Mouse (Mus musculus) liver, adult 10 weeks (tissue): Measurements from ENCODE around the gene Fgfr1op. TPM values are rescaled to one million over a fixed set of nuclear protein-coding genes. Genes with fewer than 3 reads are reported as not detected.

Experiments
- polyA plus RNA-seq: library from polyadenylated mRNA; stranded (reverse); fragments of 350-450 nt; fragmentation: Illumina TruSeq; extraction: RNeasy Lipid Tissue Mini Kit (QIAGEN cat#74804); gene quantifications from one replicate; pipeline ENCODE4 v1.2.3, GENCODE M21; 2014; ENCODE audit warnings: low read depth, low replicate concordance

The Fgfr1op gene
- polyA plus RNA-seq = 19.2 TPM

DNA sequence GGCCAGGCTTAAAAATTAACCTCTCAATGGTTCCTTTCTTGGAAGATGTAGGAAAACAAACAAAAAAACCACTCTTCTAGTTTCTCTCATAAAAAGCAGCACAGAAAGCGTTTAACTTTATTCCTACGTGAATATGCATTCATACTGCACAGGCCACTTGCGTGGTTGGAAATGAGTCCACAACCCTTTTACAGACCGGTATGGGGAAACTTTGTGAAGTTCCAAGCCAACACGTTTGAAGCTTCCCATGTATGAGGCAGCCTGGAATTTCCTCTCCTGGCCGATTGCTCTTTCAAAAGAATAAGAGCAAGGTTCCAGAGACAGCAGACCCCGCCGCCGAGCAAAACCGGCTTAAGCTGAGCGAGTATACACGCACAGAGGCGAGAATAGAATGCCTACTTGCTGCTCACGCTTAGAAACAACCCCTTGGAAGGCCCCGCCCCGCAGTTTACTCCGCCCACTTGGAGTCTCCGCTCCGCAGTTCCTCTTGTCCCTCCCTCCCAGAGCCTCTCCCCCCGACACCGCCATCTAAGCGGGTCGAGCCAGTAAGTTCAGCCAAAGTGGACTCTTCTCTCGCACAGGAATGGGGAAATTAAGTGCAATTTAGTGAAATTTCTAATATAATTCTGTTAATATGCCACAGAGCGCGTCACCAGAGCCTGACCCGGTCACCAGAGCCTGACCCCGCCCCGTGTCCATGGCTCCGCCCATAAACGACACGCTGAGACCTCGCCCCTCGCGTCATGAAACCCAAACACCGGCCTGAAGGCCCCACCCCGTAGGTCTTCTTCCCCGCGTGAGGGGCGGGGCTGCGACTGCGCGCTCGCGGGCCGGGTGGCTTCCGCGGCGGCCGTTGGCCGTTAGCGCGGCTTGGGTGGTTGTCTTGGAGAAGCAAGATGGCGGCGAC lies at the start of gene Fgfr1op:
Fgfr1op (plus strand) TSS at position 801 of the 907 bp plus-strand sequence.

DNA sequence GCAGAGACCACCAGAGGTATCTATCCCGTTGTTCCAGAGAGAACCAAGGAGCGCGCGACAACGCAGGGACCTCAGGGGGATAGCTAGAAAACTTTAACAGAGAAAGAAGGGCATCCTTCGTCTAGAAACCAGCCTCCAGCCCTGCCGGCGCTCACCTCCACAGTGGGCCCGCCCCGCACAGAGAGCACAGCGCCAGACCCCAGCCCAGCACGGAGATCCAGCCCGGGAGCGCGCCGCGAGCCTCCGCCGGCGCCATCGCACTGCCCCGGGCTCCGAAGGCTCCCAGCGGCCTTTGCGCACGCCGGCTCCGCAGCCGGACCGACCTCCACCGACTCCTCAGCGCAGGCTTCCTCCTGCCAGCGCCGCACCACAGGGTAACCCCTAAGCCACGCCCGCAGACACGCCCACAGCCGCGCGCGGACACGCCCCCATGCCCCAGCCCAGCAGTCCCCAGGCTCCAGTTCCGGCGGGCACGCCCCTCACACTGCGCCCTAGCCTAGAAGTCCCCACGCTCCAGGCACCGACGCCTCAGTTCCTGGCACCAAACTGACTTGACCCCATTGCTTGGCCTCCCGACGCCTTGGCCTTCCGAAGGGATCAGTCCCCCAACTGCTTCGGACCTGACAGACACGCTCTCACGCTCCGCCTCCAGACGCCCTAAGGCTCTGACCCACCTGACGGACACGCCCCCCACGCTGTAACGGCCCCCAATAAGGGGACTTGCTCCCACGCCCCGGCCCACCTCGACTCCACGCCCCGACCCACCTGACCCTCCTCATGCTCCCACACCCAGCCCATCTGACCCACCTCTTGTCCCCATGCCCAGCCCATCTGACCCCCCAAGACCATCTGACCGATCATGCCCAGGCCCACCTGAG lies 17.6 kb upstream of the Fgfr1op start, which contains the start of the genes Gm49673 and Rnaset2a:
Gm49673 (minus strand) TSS at position 350 of the 878 bp plus-strand sequence.
Rnaset2a (minus strand) TSS at position 659 of the 878 bp plus-strand sequence.

GRCm38 (mm10) chr17:8235743-8236142 lies 70.4 kb downstream of the Fgfr1op start, which contains the start of gene Ccr6:
Gene Ccr6, plus strand, starts transcription at chr17:8236043.

Other genes with a start within 250 kb of the Fgfr1op start
- not detected for gene Tagap, start 239.5 kb upstream of the Fgfr1op start, polyA plus RNA-seq
- gene Rsph3a, start 219.9 kb upstream of the Fgfr1op start, polyA plus RNA-seq = 15.4 TPM
- not detected for gene Gm49673, start 17.7 kb upstream of the Fgfr1op start, polyA plus RNA-seq
- gene Rnaset2a, start 17.4 kb upstream of the Fgfr1op start, polyA plus RNA-seq = 11.4 TPM
- not detected for gene Ccr6, start 70.5 kb downstream of the Fgfr1op start, polyA plus RNA-seq
- gene Mpc1, start 117.4 kb downstream of the Fgfr1op start, polyA plus RNA-seq = 931 TPM
- gene Sft2d1, start 145.6 kb downstream of the Fgfr1op start, polyA plus RNA-seq = 82.6 TPM
- not detected for gene Prr18, start 172.0 kb downstream of the Fgfr1op start, polyA plus RNA-seq
- gene T2, start 190.5 kb downstream of the Fgfr1op start, polyA plus RNA-seq = not detected